In genomic region chr12:17431166-17431565, GRCm38 (mm10) we compare ENCODE assay signal across 23 mouse cellular contexts.
"Had no signal": no experiment of that assay in that cellular context is flagged by ENCODE, and none has a peak within 500 bp of the region (broad histone marks: within the 10 kb centered on the region; RNA-seq: fewer than 3 reads in every experiment).

No protein-coding gene starts in this region.

- H3K9ac ChIP-seq: hindbrain, embryonic 13.5 days; hindbrain, embryonic 15.5 days; limb, embryonic 13.5 days; limb, embryonic 15.5 days; liver, embryonic 12.5 days; liver, embryonic 14.5 days had no signal

- H3K9me3 ChIP-seq: heart, embryonic 10.5 days; hindbrain, embryonic 10.5 days; hindbrain, embryonic 13.5 days; hindbrain, embryonic 15.5 days; limb, embryonic 13.5 days; limb, embryonic 15.5 days; liver, embryonic 12.5 days had no signal

- ATAC-seq: hindbrain, postnatal 0 days; intestine, embryonic 16.5 days; liver, embryonic 12.5 days had no signal

- DNase-seq: gastrocnemius, adult 2 months; gastrocnemius, postnatal 10 days; gastrocnemius, postnatal 25 days; heart, adult 18-20 months; heart, postnatal 10 days; heart, postnatal 4 days; kidney, adult 18-20 months; kidney, adult 8-10 months; kidney, postnatal 14 days; kidney, postnatal 36 days; layer of hippocampus, adult 9-11 months; layer of hippocampus, postnatal 36 days; left cerebral cortex, postnatal 4 days had no signal

- H3K4me1 ChIP-seq: heart, embryonic 10.5 days; hindbrain, embryonic 10.5 days; hindbrain, embryonic 13.5 days; hindbrain, embryonic 15.5 days; limb, embryonic 15.5 days had no signal

- H3K4me2 ChIP-seq: hindbrain, embryonic 13.5 days; hindbrain, embryonic 15.5 days; limb, embryonic 13.5 days; limb, embryonic 15.5 days; liver, embryonic 12.5 days had no signal

- H3K27ac ChIP-seq: heart, embryonic 10.5 days; hindbrain, embryonic 10.5 days; hindbrain, embryonic 13.5 days; hindbrain, embryonic 15.5 days; hindbrain, postnatal 0 days; limb, embryonic 13.5 days; limb, embryonic 15.5 days; liver, embryonic 12.5 days; liver, embryonic 14.5 days had no signal

- H3K27me3 ChIP-seq: hindbrain, embryonic 13.5 days; hindbrain, embryonic 15.5 days; limb, embryonic 13.5 days; limb, embryonic 15.5 days; liver, embryonic 12.5 days had no signal

- H3K4me3 ChIP-seq: gastrocnemius, adult 2 months; heart, embryonic 10.5 days; hindbrain, embryonic 10.5 days; hindbrain, embryonic 13.5 days; hindbrain, embryonic 15.5 days; limb, embryonic 13.5 days; limb, embryonic 15.5 days; liver, embryonic 12.5 days had no signal
